Mouse (Mus musculus) neural tube, embryonic 14.5 days (tissue): ENCODE measurements around the gene Klf16. TPM values are rescaled to one million over a fixed set of nuclear protein-coding genes. Genes with fewer than 3 reads are reported as not detected.
A peak's percentile ranks its signal among the peaks of the same experiment; 100 is the strongest.

ENCODE experiments used
- ATAC-seq: fragments of 200-750 bp; cut with Nextera tagmentation; 2 replicates; pipeline ENCODE4 v1.8.0; 2017; ENCODE audit warnings: low read depth, mild to moderate bottlenecking, moderate TSS enrichment, moderate library complexity
- H3K27ac ChIP-seq: fragments of 300-500 bp; sonication (generic); 2 replicates; pipeline ENCODE4 v1.5.1; 2014; ENCODE audit warnings: low read depth, mild to moderate bottlenecking, control low read depth, low read length, moderate library complexity, mixed read lengths
- H3K27me3 ChIP-seq: fragments of 300-500 bp; sonication (generic); 2 replicates; pipeline ENCODE4 v1.6.1; 2014; ENCODE audit warnings: low read length; ENCODE audit not compliant: control insufficient read depth, insufficient read depth
- H3K36me3 ChIP-seq: fragments of 300-500 bp; sonication (generic); 2 replicates; pipeline ENCODE4 v1.6.1; 2014; ENCODE audit warnings: low read length, mixed read lengths; ENCODE audit not compliant: control insufficient read depth, insufficient read depth
- H3K4me1 ChIP-seq: fragments of 300-500 bp; sonication (generic); 2 replicates; pipeline ENCODE4 v1.6.1; 2014; ENCODE audit warnings: low read length; ENCODE audit not compliant: control insufficient read depth, insufficient read depth
- H3K4me2 ChIP-seq: fragments of 300-500 bp; sonication (generic); 2 replicates; pipeline ENCODE4 v1.6.1; 2014; ENCODE audit warnings: mild to moderate bottlenecking, low read depth, low read length, control low read depth
- H3K4me3 ChIP-seq: fragments of 300-500 bp; sonication (generic); 2 replicates; pipeline ENCODE4 v1.5.1; 2014; ENCODE audit warnings: low read depth, low read length, control low read depth, mixed read lengths
- H3K9ac ChIP-seq: fragments of 300-500 bp; sonication (generic); replicated peaks from 2 replicates; pipeline ENCODE4 v1.6.1; 2014; ENCODE audit warnings: low read depth, mild to moderate bottlenecking, control low read depth, low read length, mixed read lengths
- H3K9me3 ChIP-seq: fragments of 300-500 bp; sonication (generic); 2 replicates; pipeline ENCODE4 v1.6.1; 2016; ENCODE audit warnings: low read length; ENCODE audit not compliant: control insufficient read depth
- WGBS: fragments of 180-500 bp; shearing (Covaris S2); extraction: QIAGEN DNeasy Blood & Tissue Kit; methylation state at CpG from one replicate; pipeline ENCODE4 v1.1.7; 2014; 5-methylcytosine and 5-hydroxymethylcytosine counted together
- polyA plus RNA-seq: library from polyadenylated mRNA; unstranded; fragments of >200 nt; fragmentation: Nextera tagmentation; extraction: Ambion mirVana; gene quantifications from 2 replicates; pipeline ENCODE4 v1.2.1, GENCODE M21; 2014

Gene Klf16
- polyA plus RNA-seq, 1 experiment from 2014 or later, result 4.8 TPM

GRCm38 (mm10) chr10:80589879-80590854 lies 13.0 kb upstream of the Klf16 start, which contains the start of gene Abhd17a:
Gene Abhd17a (minus strand): TSS chr10:80590341.
- Histone ChIP-seq H3K27me3 (no peaks in the 10 kb centered on the region), H3K9me3 (no peaks in the 10 kb centered on the region), H3K4me3 (peak within 1 kb of the TSS; percentile 79), H3K4me2 (peak within 1 kb of the TSS; percentile 64), H3K36me3 (0 out of 2 replicates have a peak, but pooled peaks cover 3% of the 10 kb centered on the region), H3K4me1 (peaks cover 11% of the 10 kb centered on the region), H3K9ac (peak within 1 kb of the TSS; percentile 86), H3K27ac (peak within 1 kb of the TSS; percentile 52; the same call in 1 of the 2 replicates)
- peak; percentile 96 for ATAC-seq
- 1% methylated on average over 55 of the region's 73 CpGs for WGBS

GRCm38 (mm10) chr10:80589127-80589878 lies 12.2 kb upstream of the Klf16 start:
- Histone ChIP-seq H3K36me3 (0 out of 2 replicates have a peak, but pooled peaks cover 6% of the 10 kb centered on the region), H3K4me2 (peak overlapping the region; percentile 64), H3K9ac (peak overlapping the region; percentile 86), H3K4me3 (peak overlapping the region; percentile 79), H3K27ac (peak overlapping the region; percentile 52; the same call in 1 of the 2 replicates), H3K9me3 (no peaks in the 10 kb centered on the region), H3K27me3 (no peaks in the 10 kb centered on the region), H3K4me1 (peaks cover 11% of the 10 kb centered on the region)
- 21% methylated on average over 12 of the region's 12 CpGs for WGBS
- ATAC-seq, result no peak

- WGBS, result 30% methylated on average over 4 of the region's 4 CpGs
- H3K27ac ChIP-seq, result no peak overlapping the region; the same call in 1 of the 2 replicates
- no peaks in the 10 kb centered on the region for H3K9me3 ChIP-seq
- H3K4me1 ChIP-seq, result peaks cover 11% of the 10 kb centered on the region
- H3K36me3 ChIP-seq, result 0 out of 2 replicates have a peak, but pooled peaks cover 6% of the 10 kb centered on the region
- ATAC-seq, result no peak
- H3K4me3 ChIP-seq, result no peak overlapping the region
- H3K27me3 ChIP-seq, result no peaks in the 10 kb centered on the region
- H3K4me2 ChIP-seq, result no peak overlapping the region
- H3K9ac ChIP-seq, result no peak overlapping the region
These were observed 10.2 kb upstream of the Klf16 start for GRCm38 (mm10) chr10:80587305-80587657.

- WGBS, result 95% methylated on average over 35 of the region's 51 CpGs
- Histone ChIP-seq H3K4me3 (no peak overlapping the region), H3K27me3 (no peaks in the 10 kb centered on the region), H3K27ac (no peak overlapping the region; the same call in 1 of the 2 replicates), H3K36me3 (0 out of 2 replicates have a peak, but pooled peaks cover 6% of the 10 kb centered on the region), H3K9me3 (no peaks in the 10 kb centered on the region), H3K4me2 (0 out of 2 replicates have a peak overlapping the region, but pooled peaks have one; percentile 8), H3K9ac (no peak overlapping the region), H3K4me1 (peaks cover 11% of the 10 kb centered on the region)
- no peak for ATAC-seq
These were observed 9.5 kb upstream of the Klf16 start for GRCm38 (mm10) chr10:80586407-80587304.

GRCm38 (mm10) chr10:80585581-80585980 lies 8.5 kb upstream of the Klf16 start:
- 94% methylated on average over 8 of the region's 8 CpGs for WGBS
- 0 out of 2 replicates have a peak, but pooled peaks cover 6% of the 10 kb centered on the region for H3K36me3 ChIP-seq
- H3K27me3 ChIP-seq, result no peaks in the 10 kb centered on the region
- H3K9ac ChIP-seq, result no peak overlapping the region
- no peak overlapping the region for H3K27ac ChIP-seq
- ATAC-seq, result no peak
- peaks cover 11% of the 10 kb centered on the region for H3K4me1 ChIP-seq
- H3K4me2 ChIP-seq, result no peak overlapping the region
- H3K4me3 ChIP-seq, result no peak overlapping the region
- no peaks in the 10 kb centered on the region for H3K9me3 ChIP-seq

- H3K27ac ChIP-seq, result no peak overlapping the region
- H3K9ac ChIP-seq, result no peak overlapping the region
- 0 out of 2 replicates have a peak, but pooled peaks cover 6% of the 10 kb centered on the region for H3K36me3 ChIP-seq
- WGBS, result 77% methylated on average over 12 of the region's 12 CpGs
- peaks cover 11% of the 10 kb centered on the region for H3K4me1 ChIP-seq
- no peak overlapping the region for H3K4me3 ChIP-seq
- H3K27me3 ChIP-seq, result no peaks in the 10 kb centered on the region
- no peak for ATAC-seq
- no peak overlapping the region for H3K4me2 ChIP-seq
- H3K9me3 ChIP-seq, result no peaks in the 10 kb centered on the region
These were observed 7.8 kb upstream of the Klf16 start for GRCm38 (mm10) chr10:80584642-80585552.

- Histone ChIP-seq H3K9me3 (no peaks in the 10 kb centered on the region), H3K4me2 (no peak overlapping the region), H3K27me3 (no peaks in the 10 kb centered on the region), H3K9ac (no peak overlapping the region), H3K4me1 (peaks cover 6% of the 10 kb centered on the region), H3K36me3 (0 out of 2 replicates have a peak, but pooled peaks cover 6% of the 10 kb centered on the region), H3K27ac (no peak overlapping the region), H3K4me3 (no peak overlapping the region)
- WGBS, result 58% methylated on average over 12 of the region's 12 CpGs
- ATAC-seq, result no peak
These were observed 6.9 kb upstream of the Klf16 start for GRCm38 (mm10) chr10:80584045-80584488.
